Mouse (Mus musculus) thymus, adult 2 months (tissue): ENCODE data around the gene Atp2b4.
"Not testable (repeated sequence)": the region's sequence is repeated elsewhere in the genome, so short reads cannot be mapped to it uniquely, and the experiment has no call there.

Source experiments
- CTCF ChIP-seq: fragments of 200-500 bp; IDR thresholded peaks from 2 replicates; pipeline ENCODE4 v1.5.1; 2012; ENCODE audit warnings: mild to moderate bottlenecking, control low read depth, low read length, moderate library complexity, borderline replicate concordance; ENCODE audit not compliant: control insufficient read depth, poor library complexity, insufficient read depth; ENCODE audit errors: extremely low read depth
- POLR2A ChIP-seq: fragments of 200-500 bp; IDR thresholded peaks from 2 replicates; pipeline ENCODE4 v1.6.1; 2012; ENCODE audit warnings: mild to moderate bottlenecking, low read length, control low read depth, moderate library complexity; ENCODE audit not compliant: control insufficient read depth, poor library complexity, insufficient read depth; ENCODE audit errors: extremely low read depth

DNA sequence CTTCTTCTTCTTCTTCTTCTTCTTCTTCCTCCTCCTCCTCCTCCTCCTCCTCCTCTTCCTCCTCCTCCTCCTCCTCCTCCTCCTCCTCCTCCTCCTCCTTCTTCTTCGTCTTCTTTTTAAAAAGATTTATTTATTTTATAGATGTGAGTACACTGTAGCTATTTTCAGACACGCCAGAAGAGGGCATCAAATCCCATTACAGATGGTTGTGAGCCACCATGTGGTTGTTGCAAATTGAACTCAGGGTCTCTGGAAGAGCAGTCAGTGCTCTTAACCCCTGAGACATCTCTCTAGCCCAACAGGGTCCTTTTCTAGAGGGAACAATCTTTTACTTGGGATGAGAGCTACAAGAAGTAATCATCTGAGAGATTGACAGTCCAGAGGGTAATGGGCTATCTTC lies 99.0 kb downstream of the Atp2b4 start:
- not testable (repeated sequence) for TF ChIP-seq CTCF, POLR2A
